Mouse (Mus musculus) 3134 (cell line): ENCODE data around the gene Tox2.

ENCODE experiments used
- DNase-seq: peaks from one replicate; pipeline ENCODE4 v3.0.0-alpha.2; 2011; ENCODE audit warnings: low spot score; ENCODE audit not compliant: insufficient read length; ENCODE audit errors: extremely low read depth

The Tox2 gene

GRCm38 (mm10) chr2:163359253-163359652 lies 156.3 kb downstream of the Tox2 start:
- no peak for DNase-seq

GRCm38 (mm10) chr2:163360858-163361623 lies 158.1 kb downstream of the Tox2 start:
- no peak for DNase-seq

- DNase-seq = no peak
Observed at GRCm38 (mm10) chr2:163362940-163363921, 160.3 kb downstream of the Tox2 start.

- no peak for DNase-seq
Observed at GRCm38 (mm10) chr2:163364785-163365541, 162.0 kb downstream of the Tox2 start.

- DNase-seq = no peak
Observed at GRCm38 (mm10) chr2:163370175-163370574, 167.2 kb downstream of the Tox2 start.

- no peak for DNase-seq
Observed at GRCm38 (mm10) chr2:163372627-163373026, 169.7 kb downstream of the Tox2 start.
